ENCODE assay signal across 20 mouse cellular contexts in genomic region chr6:51582051-51582450, GRCm38 (mm10).
"Had no signal": no experiment of that assay in that cellular context is flagged by ENCODE, and none has a peak within 500 bp of the region (broad histone marks: within the 10 kb centered on the region; RNA-seq: fewer than 3 reads in every experiment).

No protein-coding gene starts in this region.

- H3K4me3 ChIP-seq: kidney, embryonic 15.5 days; left cerebral cortex, adult 2 months; liver, embryonic 13.5 days; midbrain, embryonic 15.5 days; myocyte; neural tube, embryonic 15.5 days had no signal

- H3K4me2 ChIP-seq: kidney, embryonic 15.5 days; liver, embryonic 13.5 days; midbrain, embryonic 11.5 days; midbrain, embryonic 15.5 days; neural tube, embryonic 15.5 days had no signal

- H3K9me3 ChIP-seq: kidney, embryonic 15.5 days; liver, embryonic 13.5 days; midbrain, embryonic 15.5 days; neural tube, embryonic 15.5 days had no signal

- H3K4me1 ChIP-seq: liver, embryonic 13.5 days had no signal

- ATAC-seq: midbrain, embryonic 15.5 days had no signal

- DNase-seq: kidney, adult 8-10 months; kidney, postnatal 10 days; kidney, postnatal 36 days; layer of hippocampus, postnatal 36 days; liver, embryonic 13.5 days; lung, adult 2 months; lung, postnatal 14 days; lung, postnatal 4 days; right cerebral cortex, adult 18-20 months; right cerebral cortex, postnatal 14 days; right cerebral cortex, postnatal 4 days; thymus, adult 2 months; thymus, postnatal 25 days had no signal

- H3K27me3 ChIP-seq: liver, embryonic 13.5 days; midbrain, embryonic 15.5 days; neural tube, embryonic 15.5 days had no signal

- H3K9ac ChIP-seq: kidney, embryonic 15.5 days; liver, embryonic 13.5 days; midbrain, embryonic 15.5 days; neural tube, embryonic 15.5 days had no signal

- H3K36me3 ChIP-seq: kidney, embryonic 15.5 days; liver, embryonic 13.5 days; midbrain, embryonic 15.5 days; neural tube, embryonic 15.5 days had no signal

- H3K27ac ChIP-seq: kidney, embryonic 15.5 days; left cerebral cortex, adult 2 months; liver, embryonic 13.5 days; neural tube, embryonic 15.5 days; stomach, postnatal 0 days had no signal
